Mouse (Mus musculus) macrophage (primary cell): Measurements from ENCODE around the gene Glis3. TPM values are rescaled to one million over a fixed set of nuclear protein-coding genes. Genes with fewer than 3 reads are reported as not detected.
A peak's percentile ranks its signal among the peaks of the same experiment; 100 is the strongest.

Experiments
- H3K27ac ChIP-seq: fragments of 350-480 bp; formaldehyde crosslinking; 2 replicates; pipeline ENCODE4 v1.9.0; 2021
- H3K36me3 ChIP-seq: fragments of 350-480 bp; formaldehyde crosslinking; 2 replicates; pipeline ENCODE4 v1.9.0; 2021; ENCODE audit errors: inconsistent target
- H3K4me3 ChIP-seq: fragments of 350-480 bp; formaldehyde crosslinking; 2 replicates; pipeline ENCODE4 v1.9.0; 2021; ENCODE audit errors: inconsistent target
- H3K79me2 ChIP-seq: fragments of 350-480 bp; formaldehyde crosslinking; 2 replicates; pipeline ENCODE4 v1.9.0; 2021; ENCODE audit errors: inconsistent target
- WGBS: methylation state at CpG from one replicate; pipeline ENCODE4 v1.1.7; 2026; ENCODE audit warnings: inconsistent platforms; ENCODE audit not compliant: missing documents; 5-methylcytosine and 5-hydroxymethylcytosine counted together
- polyA plus RNA-seq: library from polyadenylated mRNA; stranded (reverse); fragments of 250-400 nt; gene quantifications from 3 replicates; pipeline ENCODE4 v1.2.4, GENCODE M21; 2018; ENCODE audit warnings: inconsistent platforms

Gene Glis3
- polyA plus RNA-seq, 1 experiment from 2014 or later = 2.5 TPM

DNA sequence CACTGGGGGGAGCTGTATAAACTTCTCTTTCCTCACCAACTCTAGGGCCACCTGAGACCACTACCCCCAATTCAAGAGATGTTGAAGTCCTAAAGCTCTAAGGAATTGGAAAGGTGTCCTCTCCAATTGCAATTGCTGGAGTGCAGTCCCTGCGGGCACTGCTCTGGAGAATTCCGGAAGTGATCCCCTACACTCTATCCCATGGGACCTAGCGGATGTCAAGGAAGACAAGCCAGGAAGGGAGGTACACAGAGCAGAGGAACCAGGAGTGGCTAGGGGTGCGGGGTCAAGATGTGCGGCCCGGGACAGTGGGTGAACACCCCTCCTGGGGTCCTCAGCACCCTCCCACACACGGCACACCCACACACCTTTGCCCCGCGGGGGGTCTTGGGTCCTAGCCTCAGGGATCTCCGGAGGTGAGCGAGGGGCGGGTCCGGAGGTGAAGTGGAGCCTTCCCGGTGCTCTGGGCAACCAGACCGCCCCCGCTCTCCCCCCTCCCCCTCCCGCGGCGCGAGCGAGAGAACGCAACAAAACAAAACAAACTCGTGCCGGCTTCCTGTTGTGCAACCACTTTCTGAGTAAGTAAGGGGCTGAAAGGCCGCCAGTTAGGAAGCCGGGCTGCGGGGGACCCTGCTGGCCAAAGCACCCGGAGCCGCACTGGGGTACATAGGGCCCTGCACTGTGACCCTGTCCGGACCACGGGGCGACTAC is 2.0 kb downstream of the Glis3 start:
- 3% methylated on average over 32 of the region's 32 CpGs for WGBS
- H3K4me3 ChIP-seq = peak overlapping the region; percentile 40
- H3K79me2 ChIP-seq = no peaks in the 10 kb centered on the region
- peak overlapping the region; percentile 48 for H3K27ac ChIP-seq
- no peaks in the 10 kb centered on the region for H3K36me3 ChIP-seq

DNA sequence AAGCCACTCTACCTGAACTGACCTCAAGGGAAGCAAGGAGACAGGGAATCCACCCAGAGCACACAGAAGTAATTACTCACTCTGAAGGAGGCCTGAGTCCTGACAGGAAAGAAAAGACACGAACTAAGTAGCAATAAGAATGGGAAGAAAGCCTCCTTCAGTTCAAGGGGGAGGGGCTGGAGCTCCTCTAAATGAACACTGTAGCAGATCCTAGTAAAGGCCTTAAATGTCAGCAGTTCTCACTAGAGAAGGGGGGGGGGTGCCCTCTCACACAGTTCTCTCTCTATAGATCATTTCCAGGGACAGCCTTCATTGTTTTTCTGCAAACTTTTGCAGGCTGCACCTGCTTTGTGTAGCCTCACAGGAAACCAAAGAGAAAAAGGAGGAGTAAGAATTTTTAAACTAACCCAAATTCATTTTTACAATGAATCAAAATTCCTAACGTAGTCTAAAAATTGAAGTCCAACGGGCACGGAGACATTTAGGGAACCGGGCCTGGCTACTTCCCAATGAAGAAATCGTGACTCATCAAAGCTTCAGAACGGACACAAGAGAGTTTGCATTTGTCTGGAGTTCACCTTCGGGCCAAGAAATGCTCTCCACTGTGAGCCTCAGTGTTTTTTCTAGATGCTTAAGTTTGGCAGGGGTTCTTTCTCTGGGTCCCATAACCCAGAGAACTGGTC is 2.7 kb downstream of the Glis3 start:
- Histone ChIP-seq H3K4me3 (peak overlapping the region; percentile 40), H3K36me3 (no peaks in the 10 kb centered on the region), H3K79me2 (no peaks in the 10 kb centered on the region), H3K27ac (peak overlapping the region; percentile 48)
- WGBS = 6% methylated on average over 8 of the region's 8 CpGs

DNA sequence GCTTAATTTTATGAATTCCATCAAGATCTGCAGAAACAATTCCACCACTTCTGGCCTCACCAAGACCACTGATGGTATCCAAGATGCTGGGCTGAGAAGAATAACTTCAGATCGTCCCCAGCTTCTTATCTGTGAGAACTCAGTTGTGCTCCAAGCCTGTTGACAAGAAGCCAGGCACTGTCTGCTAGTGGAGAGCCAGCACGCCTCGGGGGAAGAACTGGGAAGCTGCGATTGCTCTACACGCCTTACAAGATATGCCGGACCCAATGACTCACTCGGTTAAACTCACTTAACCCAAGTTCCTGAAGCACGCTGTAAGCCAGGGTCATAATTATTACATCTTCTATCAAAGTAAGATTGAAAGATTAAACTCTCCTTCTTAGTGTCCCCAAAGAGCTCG is 16.1 kb downstream of the Glis3 start:
- H3K4me3 ChIP-seq = no peak overlapping the region
- no peak overlapping the region for H3K27ac ChIP-seq
- WGBS = 88% methylated on average over 8 of the region's 9 CpGs

DNA sequence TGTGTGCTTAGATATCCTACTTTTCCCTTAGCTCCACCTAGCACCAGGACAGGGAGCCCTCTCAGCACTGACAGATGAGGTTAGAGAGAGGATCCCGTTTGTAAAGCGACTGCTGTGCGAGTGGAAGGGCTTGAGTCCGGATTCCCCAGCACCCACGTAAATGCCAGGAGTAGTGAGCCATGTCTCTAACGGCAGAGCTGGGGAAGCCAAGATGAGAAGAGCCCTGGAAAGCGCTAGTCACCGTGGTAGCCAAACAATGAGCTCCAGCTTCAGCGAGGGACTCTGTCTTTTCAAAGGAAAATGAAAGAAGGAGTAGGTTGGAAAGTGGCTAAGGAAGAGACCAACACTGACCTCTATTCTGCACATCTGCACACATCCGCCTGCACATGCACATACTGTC is 16.7 kb downstream of the Glis3 start:
- H3K79me2 ChIP-seq = no peaks in the 10 kb centered on the region
- no peak overlapping the region for H3K27ac ChIP-seq
- no peak overlapping the region for H3K4me3 ChIP-seq
- no peaks in the 10 kb centered on the region for H3K36me3 ChIP-seq
- 84% methylated on average over 10 of the region's 10 CpGs for WGBS

More for the DNA sequence above, 16.1 kb downstream of the Glis3 start:
- Histone ChIP-seq H3K79me2 (no peaks in the 10 kb centered on the region), H3K36me3 (no peaks in the 10 kb centered on the region)

DNA sequence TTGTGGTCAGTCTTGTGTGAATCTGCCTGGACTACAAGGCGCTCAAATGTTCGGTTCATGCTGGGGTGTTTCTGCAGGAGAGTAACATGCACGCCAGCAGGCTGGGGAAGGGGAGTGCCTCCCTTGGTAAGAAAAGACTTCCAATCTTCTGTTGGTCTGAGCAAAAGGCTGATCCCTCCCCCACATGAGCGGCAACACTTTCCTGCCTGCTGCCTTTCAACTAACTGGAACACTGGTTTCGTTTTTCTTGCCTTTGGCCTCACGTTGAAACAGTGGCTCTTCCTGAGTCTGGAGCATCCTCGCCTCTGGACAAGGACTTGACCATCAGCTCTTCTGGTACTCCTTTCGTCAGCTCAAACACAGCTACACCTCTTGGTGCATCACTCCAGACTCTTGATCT is 17.4 kb downstream of the Glis3 start:
- H3K36me3 ChIP-seq = no peaks in the 10 kb centered on the region
- no peak overlapping the region for H3K27ac ChIP-seq
- no peaks in the 10 kb centered on the region for H3K79me2 ChIP-seq
- no peak overlapping the region for H3K4me3 ChIP-seq
- WGBS = 88% methylated on average over 8 of the region's 8 CpGs

DNA sequence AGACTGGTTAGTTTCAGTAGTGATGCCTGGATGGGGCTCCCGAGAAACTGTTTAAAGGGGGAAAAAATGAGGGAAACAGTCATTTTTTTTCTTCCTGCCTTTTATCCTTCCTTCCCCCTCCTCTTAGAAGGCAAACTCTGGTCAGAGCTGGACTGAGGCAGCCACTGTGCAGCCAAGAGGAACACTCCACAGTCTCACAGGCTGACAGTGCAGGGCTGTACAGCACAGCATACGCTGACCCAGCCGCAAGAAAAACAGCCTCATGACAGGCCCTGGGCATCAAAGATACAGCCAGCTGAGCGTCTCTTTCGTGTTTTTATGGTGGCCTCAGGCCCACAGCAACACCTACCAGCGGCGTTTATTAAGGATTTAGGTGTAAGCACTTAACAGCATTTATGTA is 19.0 kb downstream of the Glis3 start:
- 100% methylated on average over 7 of the region's 7 CpGs for WGBS
- Histone ChIP-seq H3K79me2 (no peaks in the 10 kb centered on the region), H3K36me3 (no peaks in the 10 kb centered on the region), H3K27ac (no peak overlapping the region), H3K4me3 (no peak overlapping the region)

DNA sequence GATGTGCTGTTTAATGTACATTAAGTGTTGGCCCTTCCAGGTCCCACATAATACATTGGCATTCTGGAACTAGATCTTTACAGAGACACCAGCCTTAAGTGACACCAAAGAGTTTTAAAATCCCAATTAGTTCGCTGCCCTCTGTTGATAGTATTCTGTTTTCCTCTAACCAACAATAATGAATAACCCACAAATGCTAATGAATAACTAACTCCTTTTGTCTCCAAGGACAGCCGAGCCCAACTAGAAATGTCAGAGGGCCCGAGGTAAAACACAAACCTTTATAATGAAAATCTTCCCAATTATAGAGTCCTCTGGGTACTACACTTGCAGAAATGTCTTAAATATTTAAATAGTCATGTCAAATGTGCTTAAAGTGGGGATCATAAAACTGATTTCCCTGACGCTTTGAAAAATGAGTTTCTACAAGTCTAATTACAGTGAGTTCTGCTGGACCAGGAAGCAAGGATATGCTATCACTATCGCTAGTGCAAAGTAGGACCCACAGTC is 22.1 kb downstream of the Glis3 start:
- Histone ChIP-seq H3K36me3 (no peaks in the 10 kb centered on the region), H3K4me3 (no peak overlapping the region), H3K27ac (no peak overlapping the region), H3K79me2 (no peaks in the 10 kb centered on the region)
- 92% methylated on average over 5 of the region's 5 CpGs for WGBS

DNA sequence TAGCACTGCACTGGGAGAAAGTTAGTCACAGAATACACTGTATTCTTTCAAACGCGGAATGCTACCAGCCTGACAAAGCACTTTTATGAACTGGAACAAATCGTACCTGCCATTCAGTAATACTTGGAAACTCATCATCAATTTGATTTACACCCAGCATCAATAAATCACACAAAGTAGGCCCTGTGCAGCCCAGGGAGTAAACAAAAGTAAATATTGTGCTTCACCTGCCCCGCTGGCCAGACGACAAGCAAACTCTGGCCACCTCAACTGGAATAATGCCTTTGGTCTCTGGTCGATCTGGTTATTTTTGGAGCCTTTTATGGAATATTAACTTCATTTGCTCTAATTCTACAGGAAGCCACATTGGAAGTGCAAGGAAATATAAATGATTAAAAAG is 23.0 kb downstream of the Glis3 start:
- Histone ChIP-seq H3K79me2 (no peaks in the 10 kb centered on the region), H3K27ac (no peak overlapping the region), H3K36me3 (no peaks in the 10 kb centered on the region), H3K4me3 (no peak overlapping the region)
- WGBS = 11% methylated on average over 6 of the region's 6 CpGs

DNA sequence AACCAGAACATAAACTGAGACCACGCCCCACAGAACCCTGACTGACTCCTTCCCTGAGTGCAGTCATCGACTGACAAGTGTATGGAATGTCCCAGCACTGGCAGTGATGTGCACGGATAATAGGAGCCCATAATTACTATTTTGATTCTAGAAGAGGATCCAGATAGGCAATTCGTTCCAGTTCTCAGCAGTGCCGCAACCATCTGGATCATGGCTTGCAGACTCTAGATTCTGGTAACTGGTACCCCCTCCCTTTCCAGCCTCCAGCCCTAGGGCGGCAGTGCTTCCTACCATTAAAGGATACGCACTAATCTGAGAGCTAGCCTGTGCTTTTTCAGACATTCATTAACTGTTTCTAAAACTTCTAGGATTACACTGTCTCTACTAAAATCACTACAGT is 24.7 kb downstream of the Glis3 start:
- H3K79me2 ChIP-seq = no peaks in the 10 kb centered on the region
- WGBS = 68% methylated on average over 7 of the region's 7 CpGs
- no peaks in the 10 kb centered on the region for H3K36me3 ChIP-seq
- H3K27ac ChIP-seq = no peak overlapping the region
- H3K4me3 ChIP-seq = no peak overlapping the region

DNA sequence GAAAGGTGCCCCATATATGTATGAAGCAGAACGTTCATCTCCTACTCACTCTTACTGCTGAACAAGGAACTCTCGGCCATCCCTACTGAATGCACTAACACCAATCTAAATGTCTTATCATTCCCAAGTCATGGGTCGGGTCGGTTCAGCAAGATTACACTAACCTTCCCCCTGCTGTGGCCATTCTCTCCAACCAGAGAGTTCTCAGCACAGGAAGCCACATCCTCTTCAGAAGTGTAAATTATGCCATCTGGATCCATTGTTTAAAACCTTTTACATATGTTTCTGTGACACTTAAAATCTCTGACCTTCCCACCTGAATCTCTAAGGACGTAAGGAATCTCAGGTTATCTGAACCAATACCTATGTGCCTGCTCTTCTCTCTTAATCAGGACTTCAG is 29.0 kb downstream of the Glis3 start:
- Histone ChIP-seq H3K27ac (no peak overlapping the region), H3K36me3 (no peaks in the 10 kb centered on the region), H3K79me2 (no peaks in the 10 kb centered on the region), H3K4me3 (no peak overlapping the region)
- WGBS = 93% methylated on average over 5 of the region's 5 CpGs

DNA sequence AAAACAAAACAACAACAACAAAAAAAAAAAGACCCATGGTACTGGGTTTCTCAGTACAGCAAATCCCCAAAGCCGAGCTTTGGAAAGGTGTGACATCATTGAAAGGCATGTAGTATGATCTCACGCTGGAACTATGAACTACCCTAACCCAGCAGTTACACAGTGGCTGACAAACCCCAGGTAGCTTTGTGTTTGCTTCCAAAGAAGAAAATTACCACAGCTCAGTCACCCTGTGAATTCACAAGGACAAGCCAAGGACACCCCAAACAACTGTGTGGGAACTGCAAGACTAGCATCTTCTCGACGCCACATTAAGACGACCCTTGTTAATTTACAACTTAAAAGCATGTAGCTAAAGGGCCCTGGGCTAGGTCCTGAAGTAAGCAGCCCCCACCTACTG is 30.4 kb downstream of the Glis3 start:
- no peak overlapping the region for H3K4me3 ChIP-seq
- H3K79me2 ChIP-seq = no peaks in the 10 kb centered on the region
- H3K27ac ChIP-seq = no peak overlapping the region
- H3K36me3 ChIP-seq = no peaks in the 10 kb centered on the region
- 93% methylated on average over 5 of the region's 5 CpGs for WGBS

DNA sequence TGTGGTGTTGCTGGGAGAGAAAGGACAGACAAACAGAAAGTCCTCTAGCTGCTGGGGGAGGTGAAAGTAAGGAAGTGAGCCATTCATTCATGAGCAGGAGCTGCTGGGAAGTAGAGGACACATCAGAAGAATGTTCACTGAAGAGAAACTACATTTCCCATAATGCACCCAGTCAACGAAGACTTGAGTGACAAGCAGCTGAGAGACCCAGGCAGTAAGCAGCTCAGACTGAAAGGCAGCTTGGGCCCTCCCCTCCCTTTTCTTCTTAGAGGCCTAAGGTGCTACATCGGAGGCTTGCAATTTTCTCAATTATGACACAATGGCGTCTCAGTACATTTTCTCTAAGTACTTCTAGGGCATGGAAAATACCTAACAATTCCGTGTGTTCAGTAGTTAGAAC is 31.0 kb downstream of the Glis3 start:
- no peaks in the 10 kb centered on the region for H3K36me3 ChIP-seq
- no peak overlapping the region for H3K27ac ChIP-seq
- H3K4me3 ChIP-seq = no peak overlapping the region
- WGBS = 84% methylated on average over 4 of the region's 4 CpGs
- no peaks in the 10 kb centered on the region for H3K79me2 ChIP-seq

DNA sequence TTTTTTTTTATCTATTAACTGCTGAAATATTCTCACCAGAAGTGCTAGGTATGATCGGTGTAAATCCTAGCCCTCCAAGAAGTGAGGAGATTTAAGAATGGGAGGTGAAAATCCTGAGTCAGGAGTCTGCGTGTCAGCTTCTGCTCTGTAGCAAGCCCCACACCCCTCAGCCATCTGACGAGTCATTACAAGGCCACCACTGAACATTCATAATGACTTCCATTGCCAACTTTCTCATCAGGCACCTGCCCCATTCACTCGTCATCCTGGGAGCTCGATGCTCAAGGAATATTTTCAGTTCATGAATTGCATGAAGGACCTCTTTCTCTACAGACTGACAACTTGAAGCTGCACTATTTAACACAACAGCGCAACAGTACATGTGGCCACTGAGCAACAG is 32.5 kb downstream of the Glis3 start:
- Histone ChIP-seq H3K36me3 (no peaks in the 10 kb centered on the region), H3K4me3 (no peak overlapping the region), H3K27ac (no peak overlapping the region), H3K79me2 (no peaks in the 10 kb centered on the region)
- 87% methylated on average over 6 of the region's 6 CpGs for WGBS

DNA sequence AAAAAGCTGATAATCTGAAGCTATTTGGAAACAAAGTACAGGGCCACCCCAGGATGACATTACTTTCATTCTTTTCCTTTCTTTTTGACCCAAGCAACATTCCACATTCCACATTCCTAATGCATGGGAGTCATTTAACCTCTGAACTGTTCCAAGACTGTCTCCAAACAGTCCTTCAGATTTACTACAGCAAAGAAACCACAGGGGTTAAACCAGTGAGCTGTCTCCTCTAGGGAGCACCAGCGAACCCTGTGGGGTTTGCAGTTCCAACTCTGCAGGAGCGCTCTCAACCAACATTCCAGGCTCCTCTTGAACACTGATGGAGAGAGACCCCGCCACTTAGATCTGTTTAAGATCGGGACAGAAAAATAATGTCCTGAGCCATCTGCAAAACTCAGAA is 33.6 kb downstream of the Glis3 start:
- Histone ChIP-seq H3K27ac (no peak overlapping the region), H3K4me3 (no peak overlapping the region), H3K79me2 (no peaks in the 10 kb centered on the region), H3K36me3 (no peaks in the 10 kb centered on the region)
- 93% methylated on average over 4 of the region's 4 CpGs for WGBS

DNA sequence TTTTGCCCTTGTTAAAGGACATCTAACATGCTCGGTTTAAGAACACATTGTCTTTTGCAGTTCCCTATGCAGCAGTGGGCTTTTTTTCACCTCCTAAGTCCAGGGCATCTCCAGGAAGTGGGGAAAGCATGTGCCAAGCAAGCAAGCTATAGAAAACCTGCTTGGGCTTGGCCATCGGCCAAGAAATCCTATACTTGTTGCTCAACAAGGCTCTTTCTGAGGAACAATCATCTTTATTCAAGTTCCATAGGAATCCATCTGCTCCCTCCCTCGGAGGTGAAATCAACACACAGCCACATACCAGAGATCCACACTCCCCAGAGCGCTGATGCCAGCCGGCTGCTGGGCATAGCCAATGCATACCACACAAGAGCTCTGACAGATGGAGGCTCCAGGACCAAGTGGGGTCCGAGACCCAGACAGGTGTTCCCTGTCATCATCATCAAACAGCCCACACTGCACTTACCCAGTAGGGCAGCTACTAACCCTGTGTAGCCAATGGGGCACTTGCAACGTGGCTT is 39.0 kb downstream of the Glis3 start:
- Histone ChIP-seq H3K79me2 (no peaks in the 10 kb centered on the region), H3K27ac (no peak overlapping the region), H3K36me3 (no peaks in the 10 kb centered on the region), H3K4me3 (no peak overlapping the region)
- WGBS = 83% methylated on average over 7 of the region's 7 CpGs
